Mouse (Mus musculus) ZHBTc4 (cell line): ENCODE measurements around the gene Ppcdc.
A peak's percentile ranks its signal among the peaks of the same experiment; 100 is the strongest.

Experiments
- DNase-seq: peaks from one replicate; pipeline ENCODE4 v3.0.0-alpha.2; 2011; ENCODE audit warnings: low read depth, low spot score

The Ppcdc gene

DNA sequence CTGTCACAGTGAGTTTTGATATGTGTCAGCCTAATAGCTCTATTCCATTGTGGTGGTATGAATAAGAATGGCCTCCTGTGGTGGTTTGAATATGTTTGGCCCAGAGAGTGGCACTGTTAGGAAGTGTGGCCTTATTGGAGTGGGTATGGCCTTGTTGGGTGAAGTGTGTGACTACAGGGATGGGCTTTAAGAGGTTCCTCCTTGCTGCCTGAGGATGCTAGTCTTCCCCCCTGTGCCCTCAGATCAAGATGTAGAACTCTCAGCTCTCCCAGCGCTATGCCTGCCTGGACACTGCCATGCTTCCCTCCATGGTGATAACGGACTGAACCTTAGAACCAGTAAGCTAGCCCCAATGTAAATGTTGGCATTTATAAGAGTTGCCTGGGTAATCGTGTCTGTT, 78.9 kb downstream of the Ppcdc start:
- DNase-seq = no peak

DNA sequence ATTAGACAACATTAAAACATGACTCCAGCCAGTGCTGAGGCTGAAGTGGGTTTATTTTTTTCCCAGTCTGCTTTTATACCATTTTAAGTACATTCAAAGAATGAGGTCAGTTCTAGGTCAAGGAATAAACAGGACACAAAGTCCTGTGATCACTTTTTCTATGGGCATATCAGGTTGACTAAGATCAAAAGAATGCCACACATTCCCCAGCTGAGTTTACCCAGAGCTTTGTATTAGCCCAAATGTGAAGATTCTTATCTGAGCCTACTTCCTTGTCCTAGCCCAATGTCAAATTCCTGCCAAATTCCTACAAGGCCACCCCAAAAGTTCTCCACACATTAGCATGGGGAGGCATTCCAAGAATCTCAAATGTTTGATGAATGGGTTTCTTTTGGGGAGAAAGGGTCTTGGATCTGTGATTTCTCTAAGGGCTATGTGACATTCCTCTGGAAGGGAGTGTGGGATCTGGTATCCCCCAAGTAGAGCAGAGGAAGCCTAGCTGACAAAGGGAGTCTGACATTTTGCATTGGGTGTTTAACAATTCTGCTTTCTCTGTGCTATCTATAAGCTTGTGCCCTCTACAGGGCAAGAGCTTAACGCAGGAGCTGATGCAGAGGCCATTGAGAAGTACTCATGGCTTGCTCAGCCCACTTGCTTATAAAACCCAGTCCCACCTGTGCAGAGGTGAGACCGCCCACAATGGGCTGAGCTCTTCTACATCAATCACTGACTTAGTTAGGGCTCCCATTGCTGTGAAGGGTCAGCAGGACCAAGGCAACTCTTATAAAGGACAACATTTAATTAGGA, 85.3 kb downstream of the Ppcdc start:
- DNase-seq = peak; percentile 92

DNA sequence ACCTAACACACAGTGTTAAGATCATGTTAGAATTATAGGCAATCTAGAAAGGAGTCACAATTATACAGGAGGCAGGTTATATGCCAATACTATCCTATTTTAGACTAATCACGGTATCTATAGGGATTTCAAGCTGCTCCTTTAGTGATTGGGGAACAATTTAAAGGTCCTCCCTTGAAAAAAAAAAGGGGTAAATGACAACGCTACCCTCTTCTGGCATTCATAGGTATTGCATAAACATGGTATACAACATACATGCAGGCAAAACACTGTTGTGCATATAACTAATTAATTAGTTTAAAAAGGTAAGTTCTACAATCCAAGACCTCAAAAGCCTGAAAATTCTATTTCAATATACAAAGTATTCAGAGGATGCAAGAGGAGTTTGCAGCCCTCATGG, 88.6 kb downstream of the Ppcdc start:
- DNase-seq = peak; percentile 46

DNA sequence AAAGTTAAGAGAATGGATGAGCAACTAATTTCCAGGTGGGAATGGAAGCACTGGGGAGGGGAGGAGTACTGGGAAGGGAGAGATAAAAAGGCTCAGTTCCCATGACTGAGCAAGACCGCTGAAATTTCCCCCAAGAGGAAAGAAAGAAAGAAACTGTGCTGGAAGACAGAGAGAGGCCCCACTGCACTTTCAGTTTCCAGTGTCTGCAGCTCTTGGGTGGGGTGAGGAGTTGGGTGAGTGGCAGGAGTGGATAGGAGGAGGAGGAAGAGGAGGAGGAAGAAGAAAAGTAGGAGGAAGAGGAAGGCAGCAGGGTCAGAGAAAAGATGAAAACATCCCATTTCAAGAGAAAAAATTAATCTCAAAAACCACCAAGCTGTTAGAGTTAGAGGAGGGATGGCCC, 94.0 kb downstream of the Ppcdc start:
- no peak for DNase-seq

DNA sequence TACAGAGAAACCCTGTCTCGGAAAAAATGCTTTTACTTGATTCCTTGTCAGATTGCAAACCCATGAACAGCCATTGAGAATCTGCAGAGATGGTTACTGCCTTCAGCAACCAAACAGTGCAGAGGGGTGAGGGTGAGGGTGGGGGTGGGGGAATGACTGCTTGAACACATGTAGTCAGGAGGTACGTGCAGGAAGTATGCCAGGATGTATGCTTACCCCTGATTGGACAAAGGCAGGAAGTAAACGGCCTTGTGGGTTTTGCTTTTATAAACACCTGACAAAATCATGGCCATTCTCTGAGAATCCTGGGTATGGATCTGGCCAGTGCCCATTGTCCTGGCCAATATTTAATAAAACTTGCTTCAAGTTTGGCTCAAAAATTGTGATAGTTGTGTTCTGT, 96.2 kb downstream of the Ppcdc start:
- DNase-seq = no peak

DNA sequence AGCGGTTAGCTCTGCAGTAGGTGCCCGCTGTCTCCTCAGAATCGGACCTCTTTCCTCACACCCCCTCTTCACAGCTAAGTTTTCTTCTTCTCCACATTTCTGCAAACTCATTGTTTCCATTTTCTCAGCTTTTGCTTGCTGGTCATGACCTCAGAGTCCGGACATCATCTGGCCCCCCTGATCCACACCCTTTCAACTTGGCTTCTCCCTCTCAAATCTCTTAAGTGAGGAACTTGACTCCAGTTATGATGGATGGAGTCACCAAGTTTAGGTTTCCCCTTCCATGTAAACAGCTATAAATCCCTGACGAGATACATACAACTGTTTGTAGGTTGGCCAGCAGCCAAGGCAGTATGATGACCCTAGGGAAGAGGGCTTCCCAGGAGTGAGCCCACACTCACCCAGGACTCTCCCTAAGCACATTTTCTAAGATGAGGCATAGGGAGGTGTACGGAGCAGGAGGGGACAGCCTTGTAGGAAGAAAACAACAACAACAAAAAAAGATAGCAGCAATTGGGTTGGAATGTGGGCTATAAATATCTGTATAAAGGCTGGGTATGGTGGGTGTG, 96.9 kb downstream of the Ppcdc start:
- peak; percentile 23 for DNase-seq

DNA sequence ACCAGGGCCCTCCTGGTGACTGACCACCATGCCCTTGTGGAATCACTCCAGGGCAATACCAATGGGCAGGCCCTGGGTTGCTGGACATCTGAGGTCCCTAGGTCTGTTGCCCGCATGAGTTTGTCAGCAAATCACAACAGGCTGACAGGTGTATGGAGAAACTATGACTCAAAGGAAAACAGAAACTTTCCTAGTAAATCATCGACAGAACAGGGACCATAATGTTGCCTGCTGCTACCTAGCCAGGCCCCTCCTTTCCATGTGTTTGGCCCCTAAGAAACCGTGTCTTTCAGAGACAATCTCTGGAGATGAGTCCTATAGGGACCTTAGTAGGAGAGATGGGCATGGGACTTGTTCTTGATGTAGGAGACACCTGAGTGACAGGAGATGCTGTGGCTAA, 97.7 kb downstream of the Ppcdc start:
- DNase-seq = no peak

DNA sequence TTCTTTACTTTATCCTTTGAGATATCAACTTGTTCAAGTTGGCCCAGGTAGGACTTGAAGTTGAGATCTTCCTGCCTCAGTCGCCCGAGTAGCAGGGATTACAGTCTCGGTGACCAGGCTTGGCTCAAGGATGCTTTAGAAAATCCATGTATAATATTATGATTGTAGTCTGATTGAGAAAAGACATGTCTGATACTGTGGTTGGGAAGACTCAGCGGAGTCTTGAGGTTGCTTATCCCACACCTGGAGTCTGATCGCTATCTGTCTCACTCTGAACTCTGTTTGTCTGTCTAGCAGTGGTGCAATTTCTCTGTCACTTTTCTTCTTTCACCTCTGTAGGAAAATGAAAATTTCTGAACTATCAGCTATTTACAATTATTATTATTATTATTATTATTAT, 99.6 kb downstream of the Ppcdc start:
- DNase-seq = no peak

DNA sequence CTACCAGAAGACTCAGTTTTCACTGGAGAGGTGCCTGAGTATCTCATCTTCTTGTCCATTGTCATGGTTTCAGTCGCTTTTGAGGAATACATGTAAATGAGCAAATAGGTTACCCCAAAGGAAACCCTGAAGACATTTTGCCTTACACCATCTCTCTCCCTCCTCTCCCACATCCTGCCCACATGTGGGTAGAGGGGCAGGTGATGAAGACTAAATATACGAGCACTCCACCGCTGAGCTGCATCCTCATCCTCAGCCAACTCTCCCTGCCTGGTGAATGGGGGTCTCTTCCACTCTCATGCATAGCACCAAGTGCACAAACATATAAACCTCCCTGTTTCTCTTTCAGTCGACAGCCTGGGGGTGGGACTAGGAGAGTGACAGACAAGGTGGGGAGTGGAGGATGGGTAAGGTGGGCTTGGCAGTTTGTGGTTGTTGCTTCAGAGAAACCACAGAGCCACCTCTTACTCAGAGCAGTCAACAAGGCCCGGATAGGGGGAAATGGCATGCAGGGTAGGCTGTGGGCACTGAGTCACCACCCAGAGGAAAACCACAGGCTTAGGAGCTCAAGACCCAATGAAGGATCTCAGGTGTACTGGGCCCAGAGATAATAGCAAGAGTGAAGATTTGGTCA, 100.2 kb downstream of the Ppcdc start:
- DNase-seq = no peak

DNA sequence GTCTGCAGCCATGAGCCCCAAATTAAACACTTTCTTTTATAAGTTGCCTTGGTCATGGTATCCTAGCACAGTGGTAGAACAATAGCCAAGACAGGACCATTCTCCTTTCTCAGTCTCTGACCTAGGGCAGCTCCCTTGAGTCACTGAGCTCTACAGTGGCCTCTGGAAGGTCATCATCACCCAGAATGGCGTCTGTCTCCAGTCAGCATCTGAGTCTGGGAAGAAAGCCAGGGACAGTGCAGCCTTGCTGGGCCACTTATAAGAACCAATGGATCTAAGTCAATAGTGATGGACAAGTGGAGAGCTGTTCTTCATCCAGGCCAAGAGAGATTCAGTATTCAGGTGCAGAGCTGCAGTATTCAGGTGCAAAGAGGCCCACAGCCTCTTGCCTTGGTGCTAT, 101.2 kb downstream of the Ppcdc start:
- DNase-seq = no peak
